Mouse (Mus musculus) lung, adult 18-20 months (tissue): Measurements from ENCODE around the gene Olfr1404.
"Not testable (repeated sequence)": the region's sequence is repeated elsewhere in the genome, so short reads cannot be mapped to it uniquely, and the experiment has no call there.

ENCODE experiments used
- DNase-seq, 2 experiments: peaks; one replicate each; pipeline ENCODE4 v3.0.0; 2022; ENCODE audit warnings: mixed read lengths in 2 of 2

Olfr1404 gene

GRCm38 (mm10) chr1:173212092-173212491 is at the start of gene Olfr1404:
TSS of gene Olfr1404 (plus strand) at chr1:173212392.
- DNase-seq = no peak

DNA sequence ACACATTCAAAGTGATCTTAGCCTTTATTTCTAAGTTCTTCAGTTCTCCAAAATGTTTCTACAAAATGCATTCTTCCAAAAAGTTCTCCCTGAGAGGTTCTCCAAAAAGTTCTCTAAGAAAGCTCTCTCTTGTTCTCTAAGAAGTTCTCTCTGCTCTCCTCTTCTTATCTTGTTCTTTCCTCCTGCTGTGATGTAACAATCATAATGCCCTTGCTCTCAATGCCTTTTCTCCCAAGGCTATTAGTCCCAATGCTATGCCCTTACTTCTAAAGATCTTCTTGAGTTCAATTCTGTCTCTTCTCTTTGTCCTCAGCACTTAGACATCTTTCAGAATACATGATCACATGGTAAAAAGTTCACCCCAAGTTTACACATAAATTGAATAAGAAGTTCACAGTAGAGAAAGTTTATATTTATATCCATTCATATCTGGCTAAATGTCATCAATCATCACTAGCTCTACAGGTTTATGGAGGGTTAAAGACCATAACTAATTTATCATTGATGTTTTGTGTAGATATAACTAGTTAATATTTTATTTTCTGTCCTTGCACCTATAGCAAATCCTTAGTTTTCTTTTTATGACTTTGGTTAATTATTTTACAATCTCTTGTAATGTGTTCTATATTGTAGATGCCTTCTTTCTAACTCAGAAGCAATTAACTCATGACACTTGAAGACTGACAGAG is 37.9 kb upstream of the Olfr1404 start:
- no peak for DNase-seq

DNA sequence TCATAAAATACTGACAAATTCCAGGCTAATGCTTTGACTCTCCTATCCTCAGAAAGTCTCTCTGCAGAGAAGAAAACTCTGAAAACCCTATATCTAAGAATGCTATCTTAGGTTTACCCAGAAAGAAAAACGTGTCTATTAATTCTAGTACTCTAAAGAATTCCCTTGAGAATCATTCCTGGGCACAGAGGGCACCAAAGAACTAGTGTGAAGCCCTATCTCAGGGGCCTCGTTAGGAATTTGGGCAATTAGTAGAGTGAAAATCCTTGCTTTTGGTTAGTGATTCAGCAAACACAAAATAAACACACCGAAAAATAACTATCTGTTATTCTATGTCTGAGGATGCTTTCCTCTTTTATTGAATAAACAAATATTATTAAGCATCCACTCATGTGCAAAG is 21.7 kb upstream of the Olfr1404 start, which contains the start of gene Olfr1406:
Olfr1406 (minus strand) TSS at position 101 of the 400 bp plus-strand sequence.
- no peak for DNase-seq

DNA sequence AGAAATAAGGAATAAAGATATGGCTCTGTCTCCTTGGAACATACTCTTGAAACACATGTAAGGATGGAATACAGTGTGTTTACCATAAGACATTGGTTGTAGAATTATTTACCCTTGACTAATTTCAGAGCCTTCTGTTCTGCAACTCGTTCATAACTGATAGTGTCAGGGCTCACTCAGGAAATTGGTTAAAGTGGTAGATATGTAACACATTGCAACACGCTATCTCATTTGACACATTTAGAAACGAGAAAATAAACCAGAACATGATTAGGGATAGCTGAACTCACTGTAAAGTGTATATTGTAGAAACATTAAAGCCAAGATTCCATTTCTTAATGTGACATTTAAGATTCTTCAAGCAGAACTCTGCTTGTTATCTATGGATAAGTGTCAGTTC is 20.1 kb upstream of the Olfr1404 start:
- no peak for DNase-seq

- DNase-seq = no peak
Measured at GRCm38 (mm10) chr1:173196359-173196758, 15.8 kb upstream of the Olfr1404 start.

- no peak for DNase-seq
Measured at GRCm38 (mm10) chr1:173197508-173197907, 14.7 kb upstream of the Olfr1404 start, which contains the start of gene Olfr218. TSS of gene Olfr218 (plus strand) at chr1:173197808.

- no peak for DNase-seq
Measured at GRCm38 (mm10) chr1:173216481-173216880, 4.3 kb downstream of the Olfr1404 start.

GRCm38 (mm10) chr1:173227081-173227480 is 14.9 kb downstream of the Olfr1404 start, which contains the start of gene Fcer1a:
TSS of gene Fcer1a (minus strand) at chr1:173227214.
- no peak for DNase-seq

GRCm38 (mm10) chr1:173237004-173237403 is 24.8 kb downstream of the Olfr1404 start:
- DNase-seq = not testable (repeated sequence)

- no peak for DNase-seq
Measured at GRCm38 (mm10) chr1:173249888-173250287, 37.7 kb downstream of the Olfr1404 start.

- DNase-seq = no peak
Measured at GRCm38 (mm10) chr1:173265701-173266100, 53.5 kb downstream of the Olfr1404 start, which contains the start of gene Olfr418. TSS of gene Olfr418 (plus strand) at chr1:173266001.
